Mouse (Mus musculus) thymus, adult 2 months (tissue): ENCODE results near the gene Vgll4. TPM values are rescaled to one million over a fixed set of nuclear protein-coding genes. Genes with fewer than 3 reads are reported as not detected.

Experiments
- DNase-seq: peaks from one replicate; pipeline ENCODE4 v3.0.0; 2021
- H3K27ac ChIP-seq: fragments of 200-500 bp; 2 replicates; pipeline ENCODE4 v1.5.1; 2012; ENCODE audit warnings: low read length, control low read depth; ENCODE audit not compliant: control insufficient read depth, insufficient read depth
- H3K27me3 ChIP-seq: fragments of 200-500 bp; 2 replicates; pipeline ENCODE4 v1.6.1; 2012; ENCODE audit warnings: mild to moderate bottlenecking, low read length, moderate library complexity, mixed read lengths; ENCODE audit not compliant: control insufficient read depth, insufficient read depth
- H3K36me3 ChIP-seq: fragments of 200-500 bp; 2 replicates; pipeline ENCODE4 v1.6.1; 2012; ENCODE audit warnings: mild to moderate bottlenecking, low read length, moderate library complexity; ENCODE audit not compliant: control insufficient read depth, insufficient read depth
- H3K4me1 ChIP-seq: fragments of 200-500 bp; replicated peaks from 2 replicates; pipeline ENCODE4 v1.6.1; 2012; ENCODE audit warnings: low read length; ENCODE audit not compliant: control insufficient read depth, insufficient read depth
- H3K4me3 ChIP-seq: fragments of 200-500 bp; 2 replicates; pipeline ENCODE4 v1.5.1; 2012; ENCODE audit warnings: mild to moderate bottlenecking, low read length, control low read depth, moderate library complexity; ENCODE audit not compliant: control insufficient read depth, insufficient read depth
- CTCF ChIP-seq: fragments of 200-500 bp; IDR thresholded peaks from 2 replicates; pipeline ENCODE4 v1.5.1; 2012; ENCODE audit warnings: mild to moderate bottlenecking, control low read depth, low read length, moderate library complexity, borderline replicate concordance; ENCODE audit not compliant: control insufficient read depth, poor library complexity, insufficient read depth; ENCODE audit errors: extremely low read depth
- POLR2A ChIP-seq: fragments of 200-500 bp; IDR thresholded peaks from 2 replicates; pipeline ENCODE4 v1.6.1; 2012; ENCODE audit warnings: mild to moderate bottlenecking, low read length, control low read depth, moderate library complexity; ENCODE audit not compliant: control insufficient read depth, poor library complexity, insufficient read depth; ENCODE audit errors: extremely low read depth
- WGBS: fragments of 180-500 bp; shearing (Covaris S2); methylation state at CpG from one replicate; pipeline ENCODE4 v1.1.7; 2018; 5-methylcytosine and 5-hydroxymethylcytosine counted together
- polyA plus RNA-seq: library from polyadenylated mRNA; depleted of rRNA; stranded (reverse); fragments of >200 nt; gene quantifications from 2 replicates; pipeline ENCODE4 v1.2.3, GENCODE M21; 2012; rRNA removed

Gene Vgll4
- polyA plus RNA-seq, 1 experiment, result 107 TPM

GRCm38 (mm10) chr6:114814199-114814881, 155.5 kb downstream of the Vgll4 start:
- Histone ChIP-seq H3K27ac (no peak overlapping the region), H3K4me1 (peaks cover 8% of the 10 kb centered on the region; the same call in 1 of the 2 replicates), H3K36me3 (no peaks in the 10 kb centered on the region), H3K27me3 (no peaks in the 10 kb centered on the region), H3K4me3 (no peak overlapping the region)
- 94% methylated on average over 6 of the region's 6 CpGs for WGBS
- no peak for DNase-seq
- TF ChIP-seq POLR2A (no peak), CTCF (no peak)

GRCm38 (mm10) chr6:114812779-114813178, 157.0 kb downstream of the Vgll4 start:
- no peaks in the 10 kb centered on the region for H3K27me3 ChIP-seq
- TF ChIP-seq POLR2A, result no peak
- TF ChIP-seq CTCF, result no peak
- H3K36me3 ChIP-seq, result no peaks in the 10 kb centered on the region
- DNase-seq, result no peak
- no peak overlapping the region for H3K4me3 ChIP-seq
- peaks cover 6% of the 10 kb centered on the region; the same call in 1 of the 2 replicates for H3K4me1 ChIP-seq
- H3K27ac ChIP-seq, result no peak overlapping the region
- WGBS, result 83% methylated on average over 4 of the region's 4 CpGs

GRCm38 (mm10) chr6:114812322-114812721, 157.5 kb downstream of the Vgll4 start:
- no peak overlapping the region for H3K27ac ChIP-seq
- H3K4me3 ChIP-seq, result no peak overlapping the region
- no peaks in the 10 kb centered on the region for H3K27me3 ChIP-seq
- 89% methylated on average over 5 of the region's 5 CpGs for WGBS
- TF ChIP-seq CTCF, result no peak
- no peak for TF ChIP-seq POLR2A
- no peaks in the 10 kb centered on the region for H3K36me3 ChIP-seq
- DNase-seq, result no peak
- peaks cover 2% of the 10 kb centered on the region; the same call in 1 of the 2 replicates for H3K4me1 ChIP-seq

Other genes with a start within 250 kb of the Vgll4 start
- 42.8 and 48.2 TPM in 2 replicates for gene Tamm41, start 67.9 kb upstream of the Vgll4 start, polyA plus RNA-seq
- gene Syn2, start 164.9 kb upstream of the Vgll4 start, polyA plus RNA-seq, result 1.7 and 2.1 TPM in 2 replicates